Mouse (Mus musculus): ENCODE data around the gene Nup107. TPM values are rescaled to one million over a fixed set of nuclear protein-coding genes. Genes with fewer than 3 reads are reported as not detected.

Nup107 gene
- polyA plus RNA-seq, 1 experiment: not detected

- Histone ChIP-seq H3K4me1 (ENCODE audit: control insufficient read depth, insufficient read depth, low read length) (no peaks in the 10 kb centered on the region), H3K27ac (ENCODE audit: insufficient read depth, low read depth, low read length) (no peak overlapping the region), H3K4me3 (ENCODE audit: insufficient read depth, low read depth, low read length) (no peak overlapping the region)
- 92% methylated on average over 6 of the region's 6 CpGs for WGBS
- TF ChIP-seq CTCF (IDR thresholded peaks at IDR 0.05; ENCODE audit: insufficient read depth, low read depth, low read length) (no peak), POLR2A (IDR thresholded peaks at IDR 0.05; ENCODE audit: insufficient read depth, low read depth, low read length) (no peak)
Measured at GRCm38 (mm10) chr10:117701034-117701829, 91.3 kb downstream of the Nup107 start.

Other genes with a start within 250 kb of the Nup107 start
- gene Cpm, start 163.2 kb downstream of the Nup107 start, polyA plus RNA-seq (2012; ENCODE audit: insufficient read depth, insufficient read length, low replicate concordance, missing spikeins): not detected in 2 replicates
- not detected in 2 replicates for gene Mdm2, start 81.9 kb downstream of the Nup107 start, polyA plus RNA-seq (2012; ENCODE audit: insufficient read depth, insufficient read length, low replicate concordance, missing spikeins)
- not detected in 2 replicates for gene Slc35e3, start 46.3 kb downstream of the Nup107 start, polyA plus RNA-seq (2012; ENCODE audit: insufficient read depth, insufficient read length, low replicate concordance, missing spikeins)
- gene Rap1b, start 53.3 kb upstream of the Nup107 start, polyA plus RNA-seq (2012; ENCODE audit: insufficient read depth, insufficient read length, low replicate concordance, missing spikeins): not detected in 2 replicates

Data from olfactory bulb, adult 2 months (tissue).